Mouse (Mus musculus): ENCODE results near the gene Hsp90aa1. TPM values are rescaled to one million over a fixed set of nuclear protein-coding genes. Genes with fewer than 3 reads are reported as not detected.
A peak's percentile ranks its signal among the peaks of the same experiment; 100 is the strongest.
"Not testable (repeated sequence)": the region's sequence is repeated elsewhere in the genome, so short reads cannot be mapped to it uniquely, and the experiment has no call there.

Hsp90aa1 gene
- polyA plus RNA-seq, 1 experiment from 2014 or later = 271 TPM

DNA sequence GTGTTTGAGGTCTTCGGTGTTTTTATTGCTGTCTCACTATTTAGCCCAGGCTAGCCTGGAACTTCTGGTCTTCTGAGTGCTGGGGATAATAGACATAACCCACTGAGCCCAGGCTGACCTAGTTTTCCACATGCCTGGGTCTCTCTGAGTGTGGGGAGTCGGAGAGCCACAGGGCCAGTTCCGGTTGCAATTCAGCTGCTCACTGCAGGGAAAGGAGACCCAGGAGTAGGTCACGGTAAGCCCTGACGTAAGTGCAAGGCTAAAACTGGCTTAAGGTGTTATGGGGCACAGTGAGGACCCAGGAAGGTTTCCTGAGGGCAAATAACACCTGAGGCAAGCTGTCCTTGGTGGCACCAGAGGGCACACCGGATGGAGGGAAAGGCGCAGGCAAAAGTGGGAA lies 4.9 kb upstream of the Hsp90aa1 start:
- no peak for DNase-seq (ENCODE audit: low spot score)
- 83% methylated on average over 7 of the region's 7 CpGs for WGBS
- Histone ChIP-seq H3K36me3 (ENCODE audit: insufficient read depth, low read length) (no peaks in the 10 kb centered on the region), H3K4me3 (ENCODE audit: low read depth, low read length) (no peak overlapping the region), H3K27me3 (replicated peaks; ENCODE audit: insufficient read depth, low read length) (no peaks in the 10 kb centered on the region), H3K9me3 (ENCODE audit: low read length) (no peaks in the 10 kb centered on the region), H3K27ac (ENCODE audit: low read length) (no peak overlapping the region), H3K9ac (replicated peaks; ENCODE audit: low read depth) (no peak overlapping the region), H3K4me1 (ENCODE audit: insufficient read depth, low read depth, low read length) (no peaks in the 10 kb centered on the region), H3K4me2 (replicated peaks; ENCODE audit: low read depth, low read length) (no peak overlapping the region)
- no peak for ATAC-seq
- TF ChIP-seq CTCF (IDR thresholded peaks at IDR 0.05) (no peak), EP300 (IDR thresholded peaks at IDR 0.05) (no peak)

DNA sequence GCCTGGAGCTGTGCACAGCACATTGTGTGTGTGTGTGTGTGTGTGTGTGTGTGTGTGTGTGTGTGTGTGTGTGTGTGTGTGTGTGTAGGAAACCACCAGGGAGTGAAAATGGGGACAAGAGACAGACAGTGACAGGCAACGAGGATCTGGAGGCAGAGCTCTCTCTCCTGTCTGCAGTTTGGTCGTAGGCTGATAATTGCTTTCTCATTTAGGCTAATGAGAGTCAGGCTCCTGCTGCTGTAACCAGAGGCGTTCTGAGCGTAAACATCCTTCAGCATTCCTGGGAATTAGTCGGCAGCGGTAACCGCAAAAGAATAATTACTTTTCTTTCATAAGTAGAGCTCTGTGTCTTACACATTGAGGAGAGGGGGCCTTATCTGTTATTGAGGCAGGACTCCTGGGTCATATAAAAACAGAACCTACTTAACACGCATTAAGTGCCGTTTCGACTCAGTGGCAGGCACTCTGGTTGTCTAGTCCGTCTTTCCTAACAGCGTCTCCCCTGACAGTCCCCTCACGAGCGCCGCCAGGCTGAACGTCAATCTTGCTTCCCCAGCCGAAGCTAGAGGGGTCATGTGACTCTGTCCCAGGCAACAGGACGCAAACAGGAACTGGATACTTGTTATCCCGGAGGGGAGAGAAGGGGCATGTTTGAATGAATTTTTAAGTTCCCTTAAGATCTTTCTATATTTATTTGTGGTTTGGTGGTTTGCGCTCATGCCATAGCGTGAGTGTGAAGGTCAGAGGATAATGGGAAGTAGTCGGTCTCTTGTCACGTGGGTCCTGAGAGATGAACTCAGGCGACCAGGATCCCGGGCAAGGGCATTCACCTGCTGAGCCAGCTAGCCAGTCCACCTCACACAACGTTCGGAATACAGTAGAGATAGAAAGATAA lies 4.1 kb upstream of the Hsp90aa1 start:
- no peaks in the 10 kb centered on the region for H3K9me3 ChIP-seq (ENCODE audit: low read length)
- no peaks in the 10 kb centered on the region for H3K27me3 ChIP-seq (replicated peaks; ENCODE audit: insufficient read depth, low read length)
- peak; percentile 80 for ATAC-seq
- H3K9ac ChIP-seq (replicated peaks; ENCODE audit: low read depth) = peak overlapping the region; percentile 36; the same call in 1 of the 2 replicates
- H3K36me3 ChIP-seq (ENCODE audit: insufficient read depth, low read length) = no peaks in the 10 kb centered on the region
- H3K4me2 ChIP-seq (replicated peaks; ENCODE audit: low read depth, low read length) = peak overlapping the region; percentile 65
- DNase-seq (ENCODE audit: low spot score) = peak; percentile 85
- 1% methylated on average over 27 of the region's 27 CpGs for WGBS
- H3K27ac ChIP-seq (ENCODE audit: low read length) = no peak overlapping the region
- no peaks in the 10 kb centered on the region for H3K4me1 ChIP-seq (ENCODE audit: insufficient read depth, low read depth, low read length)
- no peak for TF ChIP-seq EP300 (IDR thresholded peaks at IDR 0.05)
- peak; percentile 56 for TF ChIP-seq CTCF (IDR thresholded peaks at IDR 0.05)
- H3K4me3 ChIP-seq (ENCODE audit: low read depth, low read length) = peak overlapping the region; percentile 35

DNA sequence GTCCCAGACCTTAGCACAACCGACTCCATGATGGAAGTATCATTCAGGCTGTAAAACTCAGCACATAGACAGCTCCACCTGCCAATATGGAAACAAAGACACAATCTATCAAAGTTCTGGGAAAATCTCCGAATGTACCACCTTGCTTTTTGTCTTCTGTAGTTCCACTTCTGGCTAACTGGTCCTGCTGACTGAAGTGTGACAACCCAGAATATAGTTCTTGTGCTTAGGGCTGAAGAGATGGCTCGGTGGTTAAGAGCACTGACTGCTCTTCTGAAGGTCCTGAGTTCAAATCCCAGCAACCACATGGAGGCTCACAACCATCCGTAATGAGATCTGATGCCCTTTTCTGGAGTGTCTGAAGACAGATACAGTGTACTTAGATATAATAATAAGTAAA lies 2.9 kb upstream of the Hsp90aa1 start:
- H3K9ac ChIP-seq (replicated peaks; ENCODE audit: low read depth); H3K9me3 ChIP-seq (ENCODE audit: low read length); H3K4me2 ChIP-seq (replicated peaks; ENCODE audit: low read depth, low read length); H3K4me1 ChIP-seq (ENCODE audit: insufficient read depth, low read depth, low read length); ATAC-seq; H3K36me3 ChIP-seq (ENCODE audit: insufficient read depth, low read length); DNase-seq (ENCODE audit: low spot score); H3K27ac ChIP-seq (ENCODE audit: low read length); H3K4me3 ChIP-seq (ENCODE audit: low read depth, low read length); H3K27me3 ChIP-seq (replicated peaks; ENCODE audit: insufficient read depth, low read length): not testable (repeated sequence)
- 86% methylated on average over 4 of the region's 4 CpGs for WGBS

DNA sequence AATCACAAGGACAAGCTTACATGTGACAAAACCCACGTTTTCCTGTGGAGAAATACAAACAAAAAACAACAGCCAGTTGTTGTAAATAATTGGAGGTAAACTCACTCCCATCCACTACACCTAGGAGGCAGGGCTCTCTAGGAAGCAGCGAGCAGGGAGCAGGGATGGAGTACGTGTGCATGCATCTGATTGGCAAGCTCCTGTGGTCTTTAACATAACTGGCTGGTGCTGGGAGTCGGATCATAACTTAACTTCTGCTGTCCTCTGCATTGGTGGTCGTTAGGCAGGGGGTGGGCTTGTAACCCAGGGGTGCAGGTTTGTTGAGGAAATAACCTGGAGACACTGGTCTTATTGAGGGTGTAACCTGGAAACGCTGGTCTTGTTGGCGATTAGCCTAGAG lies 1.2 kb upstream of the Hsp90aa1 start:
- Histone ChIP-seq H3K9me3 (ENCODE audit: low read length) (no peaks in the 10 kb centered on the region), H3K27me3 (replicated peaks; ENCODE audit: insufficient read depth, low read length) (no peaks in the 10 kb centered on the region), H3K36me3 (ENCODE audit: insufficient read depth, low read length) (no peaks in the 10 kb centered on the region), H3K4me3 (ENCODE audit: low read depth, low read length) (no peak overlapping the region), H3K4me1 (ENCODE audit: insufficient read depth, low read depth, low read length) (no peaks in the 10 kb centered on the region), H3K4me2 (replicated peaks; ENCODE audit: low read depth, low read length) (no peak overlapping the region), H3K27ac (ENCODE audit: low read length) (no peak overlapping the region), H3K9ac (replicated peaks; ENCODE audit: low read depth) (no peak overlapping the region)
- WGBS = 63% methylated on average over 7 of the region's 7 CpGs
- no peak for DNase-seq (ENCODE audit: low spot score)
- TF ChIP-seq CTCF (IDR thresholded peaks at IDR 0.05) = 0 out of 2 replicates have a peak, but pooled peaks have one; percentile 6
- TF ChIP-seq EP300 (IDR thresholded peaks at IDR 0.05) = no peak
- no peak for ATAC-seq

DNA sequence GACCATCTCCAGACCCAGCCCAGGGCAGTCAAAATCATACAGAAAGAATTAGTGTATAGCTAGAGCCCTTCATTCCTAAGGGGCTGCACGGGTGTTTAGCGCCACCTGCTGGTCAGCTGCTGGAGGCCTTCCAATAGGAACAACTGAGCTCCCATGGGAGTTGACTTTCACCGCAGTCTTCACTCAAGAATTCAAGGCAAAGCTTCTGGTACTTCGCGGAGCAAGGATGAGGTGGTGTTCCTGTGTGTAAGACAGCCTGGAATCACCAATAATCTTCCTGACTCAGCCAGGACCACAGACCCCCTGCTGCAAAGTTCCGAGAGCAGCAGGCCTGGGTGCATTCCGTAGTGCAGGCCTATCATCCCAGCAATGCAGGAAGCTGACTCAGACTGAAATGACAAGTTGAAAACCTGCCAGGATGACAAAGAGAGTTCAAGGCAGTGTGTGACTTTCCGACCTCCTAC lies 512 bp upstream of the Hsp90aa1 start:
- no peaks in the 10 kb centered on the region for H3K9me3 ChIP-seq (ENCODE audit: low read length)
- 15% methylated on average over 8 of the region's 8 CpGs for WGBS
- H3K4me1 ChIP-seq (ENCODE audit: insufficient read depth, low read depth, low read length) = no peaks in the 10 kb centered on the region
- H3K36me3 ChIP-seq (ENCODE audit: insufficient read depth, low read length) = no peaks in the 10 kb centered on the region
- H3K4me2 ChIP-seq (replicated peaks; ENCODE audit: low read depth, low read length) = no peak overlapping the region
- ATAC-seq = peak; percentile 77
- H3K9ac ChIP-seq (replicated peaks; ENCODE audit: low read depth) = no peak overlapping the region
- no peaks in the 10 kb centered on the region for H3K27me3 ChIP-seq (replicated peaks; ENCODE audit: insufficient read depth, low read length)
- DNase-seq (ENCODE audit: low spot score) = peak; percentile 88
- no peak overlapping the region for H3K4me3 ChIP-seq (ENCODE audit: low read depth, low read length)
- no peak overlapping the region for H3K27ac ChIP-seq (ENCODE audit: low read length)
- TF ChIP-seq CTCF (IDR thresholded peaks at IDR 0.05) (peak; percentile 98), EP300 (IDR thresholded peaks at IDR 0.05) (no peak)

DNA sequence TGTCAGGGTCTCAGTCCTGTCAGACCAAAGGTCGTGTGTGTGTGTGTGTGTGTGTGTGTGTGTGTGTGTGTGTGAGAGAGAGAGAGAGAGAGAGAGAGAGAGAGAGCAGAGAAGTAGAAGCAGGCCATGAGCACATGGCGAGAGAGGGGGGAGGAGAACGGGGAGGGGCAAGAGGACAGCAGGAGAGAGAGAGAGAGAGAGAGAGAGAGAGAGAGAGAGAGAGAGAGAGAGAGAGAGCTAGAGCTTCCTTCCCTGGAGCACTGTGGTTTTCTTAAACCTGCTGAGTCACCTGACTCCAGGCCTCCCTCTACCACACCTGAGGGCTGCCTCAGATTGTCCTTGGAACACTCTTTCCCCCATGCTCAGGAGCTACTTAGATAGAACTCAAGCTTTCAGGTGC lies 1.2 kb downstream of the Hsp90aa1 start:
- not testable (repeated sequence) for H3K4me3 ChIP-seq (ENCODE audit: low read depth, low read length); H3K27me3 ChIP-seq (replicated peaks; ENCODE audit: insufficient read depth, low read length); H3K9me3 ChIP-seq (ENCODE audit: low read length); DNase-seq (ENCODE audit: low spot score); H3K4me1 ChIP-seq (ENCODE audit: insufficient read depth, low read depth, low read length); H3K36me3 ChIP-seq (ENCODE audit: insufficient read depth, low read length); H3K4me2 ChIP-seq (replicated peaks; ENCODE audit: low read depth, low read length); H3K9ac ChIP-seq (replicated peaks; ENCODE audit: low read depth); H3K27ac ChIP-seq (ENCODE audit: low read length); ATAC-seq
- WGBS = 39% methylated on average over 3 of the region's 3 CpGs
